Mouse (Mus musculus): ENCODE data around the gene C1qc.

Gene C1qc

DNA sequence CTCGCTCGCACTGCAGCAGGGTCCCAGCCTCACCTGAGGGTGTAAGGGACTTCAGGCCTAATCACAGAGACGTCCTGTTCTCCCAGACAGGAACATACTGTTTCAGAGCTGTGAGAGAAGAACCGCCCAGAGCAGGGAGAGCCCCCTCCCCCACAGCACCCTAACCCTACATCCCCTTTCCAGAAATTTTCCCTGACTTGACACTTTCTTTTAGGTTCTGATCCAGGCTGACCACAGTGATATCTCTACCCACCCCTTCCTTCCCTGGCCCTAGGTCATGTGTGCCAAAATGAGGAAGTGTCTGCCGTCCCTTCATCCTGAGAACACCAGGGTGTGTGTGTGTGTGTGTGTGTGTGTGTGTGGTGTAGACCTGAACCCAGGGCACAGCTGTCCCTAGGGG is at the start of gene C1qc:
Gene C1qc (minus strand): TSS at position 255 of the 400 bp plus-strand sequence.
- DNase-seq (ENCODE audit: extremely low read depth, low read depth, low spot score) = no peak

- DNase-seq (ENCODE audit: extremely low read depth, low read depth, low spot score) = no peak
These were observed 45.1 kb upstream of the C1qc start for GRCm38 (mm10) chr4:136937935-136938334.

- no peak for DNase-seq (ENCODE audit: extremely low read depth, low read depth, low spot score)
These were observed 44.5 kb upstream of the C1qc start for GRCm38 (mm10) chr4:136937344-136937743.

DNA sequence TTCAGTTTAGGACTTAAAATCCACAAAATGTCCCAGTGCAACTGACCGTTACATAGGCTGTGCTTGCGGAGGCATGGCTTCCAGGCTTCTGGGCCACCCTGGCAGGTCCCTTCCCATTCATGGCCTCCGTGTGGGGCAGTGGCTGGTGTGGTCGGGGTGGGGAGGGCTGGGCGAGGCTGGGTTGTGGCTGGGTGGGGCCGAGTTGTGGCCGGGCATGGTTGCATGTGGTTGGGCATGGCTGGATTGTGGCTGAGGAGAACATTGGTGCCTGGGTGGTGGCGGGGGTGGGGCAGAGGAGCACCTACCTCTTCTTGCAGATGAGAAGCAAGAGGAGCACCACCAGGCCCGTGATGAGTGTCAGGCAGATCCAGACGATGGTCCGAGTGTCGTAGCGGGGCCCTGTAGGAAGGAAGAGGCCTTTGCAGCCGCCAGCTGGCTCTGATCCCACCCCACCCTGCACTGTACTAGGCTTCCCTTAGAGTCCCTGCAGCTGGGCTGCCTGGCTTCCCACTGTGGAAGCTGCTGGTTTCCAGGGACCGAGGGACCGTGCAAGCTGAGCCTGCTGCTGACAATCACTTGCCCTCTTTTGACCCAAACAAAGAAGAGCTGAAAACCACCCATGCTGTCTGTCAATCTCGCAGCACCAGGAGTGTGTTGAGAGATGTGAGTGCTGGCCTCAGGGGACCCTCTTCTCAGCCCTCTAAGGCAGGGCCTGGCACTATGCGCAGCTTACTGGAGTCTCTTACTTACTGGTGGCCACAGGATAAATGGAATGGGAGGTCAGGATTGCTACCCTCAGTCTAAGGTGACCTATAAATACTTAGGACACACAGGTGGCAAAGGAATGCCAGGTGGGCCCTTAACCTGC is 42.1 kb upstream of the C1qc start:
- DNase-seq (ENCODE audit: extremely low read depth, low read depth, low spot score) = no peak

- no peak for DNase-seq (ENCODE audit: extremely low read depth, low read depth, low spot score)
These were observed 37.6 kb upstream of the C1qc start for GRCm38 (mm10) chr4:136930474-136930873.

GRCm38 (mm10) chr4:136928928-136929327 is 36.1 kb upstream of the C1qc start:
- DNase-seq (ENCODE audit: extremely low read depth, low read depth, low spot score) = no peak

DNA sequence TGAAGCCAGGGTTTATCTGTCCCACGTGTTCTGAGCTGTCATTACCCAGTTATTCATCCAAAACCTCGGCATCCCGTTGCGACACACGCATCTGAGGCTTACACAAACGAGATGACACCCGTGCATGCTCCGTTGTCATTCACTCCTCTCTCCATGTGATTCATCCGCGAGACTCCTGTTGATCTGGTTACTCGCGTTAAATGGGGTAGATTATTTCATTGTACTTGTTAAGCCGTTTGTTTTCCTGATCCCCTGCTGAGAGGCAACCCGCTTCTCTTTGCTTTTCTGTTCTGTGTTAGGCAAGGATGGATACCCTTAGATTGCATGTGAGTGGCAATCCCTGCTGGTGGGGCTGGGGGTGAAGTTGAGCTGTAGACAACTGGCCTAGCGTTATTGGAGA is 32.9 kb upstream of the C1qc start:
- DNase-seq (ENCODE audit: extremely low read depth, low read depth, low spot score) = no peak

- no peak for DNase-seq (ENCODE audit: extremely low read depth, low read depth, low spot score)
These were observed 31.7 kb upstream of the C1qc start for GRCm38 (mm10) chr4:136924529-136924928.

- DNase-seq (ENCODE audit: extremely low read depth, low read depth, low spot score) = no peak
These were observed 26.7 kb upstream of the C1qc start for GRCm38 (mm10) chr4:136919526-136919925.

- DNase-seq (ENCODE audit: extremely low read depth, low read depth, low spot score) = no peak
These were observed 26.0 kb upstream of the C1qc start for GRCm38 (mm10) chr4:136918834-136919233.

DNA sequence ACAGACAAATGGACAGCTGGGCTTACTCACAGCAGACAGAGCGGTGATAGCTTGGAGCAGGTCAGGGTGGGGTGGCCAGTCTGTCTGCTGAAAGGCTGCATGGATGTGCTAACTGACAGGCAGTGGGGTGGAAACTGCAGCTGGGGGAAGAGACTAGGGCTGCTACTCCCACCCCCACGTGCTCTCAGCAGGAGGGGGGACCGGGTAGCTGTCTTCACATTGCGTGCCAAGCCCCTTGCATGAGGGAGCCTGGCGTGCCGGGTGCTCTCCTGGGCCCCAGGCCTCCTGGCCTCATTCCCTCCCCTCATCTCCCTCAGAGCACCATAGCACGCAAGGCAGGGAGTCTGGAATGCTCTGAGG is 24.3 kb upstream of the C1qc start:
- no peak for DNase-seq (ENCODE audit: extremely low read depth, low read depth, low spot score)

GRCm38 (mm10) chr4:136916359-136917164 is 23.7 kb upstream of the C1qc start:
- no peak for DNase-seq (ENCODE audit: extremely low read depth, low read depth, low spot score)

GRCm38 (mm10) chr4:136912841-136913240 is 20.0 kb upstream of the C1qc start:
- no peak for DNase-seq (ENCODE audit: extremely low read depth, low read depth, low spot score)

GRCm38 (mm10) chr4:136911804-136912203 is 18.9 kb upstream of the C1qc start:
- DNase-seq (ENCODE audit: extremely low read depth, low read depth, low spot score) = no peak

- no peak for DNase-seq (ENCODE audit: extremely low read depth, low read depth, low spot score)
These were observed 18.4 kb upstream of the C1qc start for GRCm38 (mm10) chr4:136911211-136911646.

DNA sequence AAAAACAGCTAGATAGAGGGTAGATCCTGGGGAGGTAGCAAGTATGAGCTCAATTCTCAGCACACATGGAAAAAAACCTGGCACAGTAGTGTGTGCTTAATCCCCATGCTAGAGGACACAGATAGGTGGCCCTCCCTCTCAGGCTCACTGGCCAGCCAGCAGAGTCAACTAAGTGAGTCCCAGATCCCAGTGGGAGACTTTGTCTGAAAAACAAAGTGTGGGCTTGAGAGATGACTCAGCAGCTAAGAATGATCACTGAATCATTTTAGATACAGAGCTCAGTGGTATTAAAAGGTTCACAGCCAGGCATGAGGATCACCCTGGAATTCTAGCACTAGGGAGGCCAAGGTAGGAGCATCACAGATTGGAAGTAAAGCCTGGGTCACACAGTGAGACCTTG is 14.9 kb upstream of the C1qc start:
- DNase-seq (ENCODE audit: extremely low read depth, low read depth, low spot score) = no peak

- no peak for DNase-seq (ENCODE audit: extremely low read depth, low read depth, low spot score)
These were observed 14.2 kb upstream of the C1qc start for GRCm38 (mm10) chr4:136907033-136907432.

DNA sequence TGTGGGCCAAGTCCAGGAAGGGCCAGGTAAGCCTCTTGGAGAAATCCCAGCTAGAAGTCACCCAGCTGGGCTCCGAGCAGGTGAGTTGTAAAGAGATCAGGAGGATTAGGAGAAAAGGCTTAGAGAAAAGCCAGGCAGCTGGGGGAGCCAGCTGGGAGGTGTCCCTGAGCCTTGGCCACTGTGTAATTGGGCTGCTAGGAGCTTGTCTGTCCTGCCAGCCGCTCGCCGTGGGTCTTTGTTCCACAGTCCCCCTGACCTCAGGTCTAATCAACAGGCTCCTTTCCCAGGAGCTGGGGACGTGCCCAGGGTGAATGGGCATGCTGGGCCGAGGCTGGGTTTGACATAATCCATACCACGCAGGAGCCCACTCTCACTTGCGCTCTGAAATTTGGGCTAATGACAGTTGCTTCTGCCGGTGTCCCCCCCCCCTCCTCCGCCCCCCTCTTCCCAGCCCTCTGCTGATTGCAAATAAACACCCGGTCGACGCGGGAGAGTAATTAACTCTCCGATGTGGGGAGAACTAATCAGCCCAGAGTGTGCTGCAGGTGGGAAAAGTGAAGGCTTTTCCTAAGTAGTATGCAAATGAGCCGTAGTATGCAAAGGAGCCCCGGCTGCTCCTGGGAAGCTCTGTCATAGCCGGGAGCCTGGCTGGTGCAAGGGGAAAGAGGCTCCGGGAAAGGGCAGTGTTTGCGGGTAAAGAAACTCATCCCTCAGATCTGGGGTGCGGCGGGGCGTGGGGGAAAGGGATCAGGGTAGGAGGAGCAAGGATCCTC is 12.1 kb upstream of the C1qc start:
- DNase-seq (ENCODE audit: extremely low read depth, low read depth, low spot score) = no peak

GRCm38 (mm10) chr4:136899154-136899553 is 6.3 kb upstream of the C1qc start:
- DNase-seq (ENCODE audit: extremely low read depth, low read depth, low spot score) = no peak

GRCm38 (mm10) chr4:136898637-136899036 is 5.8 kb upstream of the C1qc start, which contains the start of gene C1qa:
Gene C1qa, minus strand, starts transcription at chr4:136898803.
- no peak for DNase-seq (ENCODE audit: extremely low read depth, low read depth, low spot score)

DNA sequence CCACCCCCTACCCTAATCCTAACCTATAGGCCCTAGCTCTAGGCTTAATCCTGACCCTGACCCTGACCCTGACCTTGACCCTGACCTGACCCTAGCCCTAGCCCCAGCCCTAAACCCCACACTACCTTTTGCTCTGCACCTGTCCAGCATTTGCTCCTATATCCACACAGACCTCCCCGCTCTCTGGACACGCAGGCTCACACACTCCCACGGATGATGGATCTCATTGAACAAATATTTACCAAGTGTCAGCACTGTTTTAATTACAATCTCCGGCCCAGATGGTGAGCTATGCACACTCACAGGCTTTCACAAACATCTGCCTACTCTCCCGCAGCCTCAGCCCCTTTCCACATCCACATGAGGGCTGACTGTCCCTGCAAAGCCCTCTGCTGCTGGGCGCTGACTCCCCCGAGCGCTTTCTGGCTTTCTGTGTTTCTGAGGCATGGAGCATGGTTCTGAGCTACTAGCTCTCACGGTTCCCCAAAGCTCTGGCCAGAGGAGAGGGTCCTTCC is 5.3 kb upstream of the C1qc start:
- DNase-seq (ENCODE audit: extremely low read depth, low read depth, low spot score) = no peak

Measured in fat pad, adult 2 months (tissue).